Mouse (Mus musculus) liver, embryonic 14.5 days (tissue): Measurements from ENCODE around the gene Gm1123. TPM values are rescaled to one million over a fixed set of nuclear protein-coding genes. Genes with fewer than 3 reads are reported as not detected.
A peak's percentile ranks its signal among the peaks of the same experiment; 100 is the strongest.

Experiments used
- ATAC-seq: fragments of 200-750 bp; cut with Nextera tagmentation; 2 replicates; pipeline ENCODE4 v1.8.0; 2017; ENCODE audit warnings: moderate number of reproducible peaks, mild to moderate bottlenecking, moderate library complexity; ENCODE audit not compliant: insufficient read depth
- DNase-seq, 3 experiments: peaks; one replicate each; pipeline ENCODE4 v3.0.0-alpha.2; 2012 to 2013; ENCODE audit warnings: low read depth in 3 of 3, low spot score in 3 of 3
- H3K27ac ChIP-seq: fragments of 300-500 bp; sonication (generic); 2 replicates; pipeline ENCODE4 v1.5.1; 2014; ENCODE audit warnings: moderate library complexity, mild to moderate bottlenecking, control low read depth, inconsistent platforms
- H3K27me3 ChIP-seq: fragments of 300-500 bp; sonication (generic); 2 replicates; pipeline ENCODE4 v1.6.1; 2014; ENCODE audit warnings: mild to moderate bottlenecking, low read length, moderate library complexity; ENCODE audit not compliant: control insufficient read depth, insufficient read depth
- H3K36me3 ChIP-seq: fragments of 300-500 bp; sonication (generic); replicated peaks from 2 replicates; pipeline ENCODE4 v1.6.1; 2014; ENCODE audit warnings: low read depth; ENCODE audit not compliant: control insufficient read depth, insufficient read depth
- H3K4me1 ChIP-seq, 2 experiments: fragments of 200-500 bp in 1 of 2; fragments of 300-500 bp in 1 of 2; sonication (generic) in 1 of 2; replicated peaks; 2 replicates each; pipeline ENCODE4 v1.6.1; 2012 to 2014; ENCODE audit warnings: antibody characterized with exemption in 1 of 2, inconsistent platforms in 1 of 2, low read length in 1 of 2; ENCODE audit not compliant: control insufficient read depth in 2 of 2, insufficient read depth in 2 of 2
- H3K4me2 ChIP-seq: fragments of 300-500 bp; sonication (generic); 2 replicates; pipeline ENCODE4 v1.6.1; 2014; ENCODE audit warnings: low read depth, mild to moderate bottlenecking, control low read depth, moderate library complexity
- H3K4me3 ChIP-seq, 2 experiments: fragments of 200-500 bp in 1 of 2; fragments of 300-500 bp in 1 of 2; sonication (generic) in 1 of 2; 2 replicates each; pipeline ENCODE4 v1.5.1; 2012 to 2014; ENCODE audit warnings: low read depth in 2 of 2, low read length in 2 of 2, mild to moderate bottlenecking in 2 of 2, control low read depth in 1 of 2, inconsistent platforms in 1 of 2, moderate library complexity in 1 of 2; ENCODE audit not compliant: insufficient read depth in 1 of 2
- H3K9ac ChIP-seq: fragments of 300-500 bp; sonication (generic); replicated peaks from 2 replicates; pipeline ENCODE4 v1.6.1; 2014; ENCODE audit warnings: mild to moderate bottlenecking, control low read depth, moderate library complexity
- H3K9me3 ChIP-seq: fragments of 300-500 bp; sonication (generic); 2 replicates; pipeline ENCODE4 v1.6.1; 2016; ENCODE audit warnings: low read length, mixed read lengths; ENCODE audit not compliant: control insufficient read depth
- CTCF ChIP-seq: IDR thresholded peaks from 2 replicates; pipeline ENCODE4 v1.5.1; 2016; ENCODE audit warnings: antibody characterized with exemption, low read depth, control low read depth
- EP300 ChIP-seq: IDR thresholded peaks from 2 replicates; pipeline ENCODE4 v1.6.1; 2016; ENCODE audit warnings: antibody characterized with exemption, low read depth
- WGBS: fragments of 180-500 bp; shearing (Covaris S2); extraction: QIAGEN DNeasy Blood & Tissue Kit; methylation state at CpG from one replicate; pipeline ENCODE4 v1.1.7; 2014; ENCODE audit not compliant: insufficient replicate concordance; 5-methylcytosine and 5-hydroxymethylcytosine counted together
- polyA plus RNA-seq, 2 experiments: library from polyadenylated mRNA; depleted of rRNA in 1 of 2; stranded (reverse) in 1 of 2; unstranded in 1 of 2; fragments of >200 nt; fragmentation: Nextera tagmentation in 1 of 2; extraction: Ambion mirVana in 1 of 2; gene quantifications; 2 replicates each; pipeline versions ENCODE4 v1.2.1 to v1.2.3; 2012 to 2014

Gm1123 gene
- polyA plus RNA-seq, 2 experiments = 0.03 TPM; not detected in 1

GRCm38 (mm10) chr9:98979431-98980416 lies 55.8 kb downstream of the Gm1123 start:
- Histone ChIP-seq H3K36me3 (no peaks in the 10 kb centered on the region), H3K9ac (no peak overlapping the region), H3K27me3 (peaks cover 31% of the 10 kb centered on the region), H3K4me3 (peak overlapping the region in 1 of 2 experiments; percentile 39; a peak in 2 of 4 replicates), H3K27ac (no peak overlapping the region), H3K4me2 (peak overlapping the region; percentile 48), H3K9me3 (no peaks in the 10 kb centered on the region), H3K4me1 (peaks cover 2 to 4% of the 10 kb centered on the region in 2 experiments; a peak in 2 of 4 replicates)
- TF ChIP-seq CTCF = peak; percentile 96
- TF ChIP-seq EP300 = no peak
- ATAC-seq (peak; percentile 62; the same call in 1 of the 2 replicates), DNase-seq (peak; percentile 49 to 66 (median 54))
- 5% methylated on average over 29 of the region's 29 CpGs for WGBS

GRCm38 (mm10) chr9:98976520-98976919 lies 59.0 kb downstream of the Gm1123 start:
- no peak overlapping the region for H3K9ac ChIP-seq
- H3K9me3 ChIP-seq = no peaks in the 10 kb centered on the region
- TF ChIP-seq CTCF = peak; percentile 65
- TF ChIP-seq EP300 = no peak
- no peak overlapping the region for H3K4me2 ChIP-seq
- H3K4me1 ChIP-seq = peaks cover 2 to 4% of the 10 kb centered on the region in 2 experiments; a peak in 2 of 4 replicates
- H3K27me3 ChIP-seq = peaks cover 57% of the 10 kb centered on the region
- no peak overlapping the region for H3K27ac ChIP-seq
- no peak for ATAC-seq
- DNase-seq = no peak
- 23% methylated on average over 5 of the region's 5 CpGs for WGBS
- H3K4me3 ChIP-seq = no peak overlapping the region
- no peaks in the 10 kb centered on the region for H3K36me3 ChIP-seq

GRCm38 (mm10) chr9:98976081-98976480 lies 59.4 kb downstream of the Gm1123 start:
- H3K4me2 ChIP-seq = no peak overlapping the region
- no peak overlapping the region for H3K27ac ChIP-seq
- H3K27me3 ChIP-seq = peaks cover 57% of the 10 kb centered on the region
- no peaks in the 10 kb centered on the region for H3K9me3 ChIP-seq
- DNase-seq (no peak), ATAC-seq (no peak)
- no peaks in the 10 kb centered on the region for H3K36me3 ChIP-seq
- H3K4me3 ChIP-seq = no peak overlapping the region
- no peak overlapping the region for H3K9ac ChIP-seq
- H3K4me1 ChIP-seq = peaks cover 2 to 4% of the 10 kb centered on the region in 2 experiments; a peak in 2 of 4 replicates
- TF ChIP-seq EP300 = no peak
- TF ChIP-seq CTCF = no peak
- WGBS = 43% methylated on average over 1 of the region's 1 CpGs

GRCm38 (mm10) chr9:98974898-98975297 lies 60.6 kb downstream of the Gm1123 start:
- no peaks in the 10 kb centered on the region for H3K9me3 ChIP-seq
- no peak overlapping the region for H3K27ac ChIP-seq
- ATAC-seq (no peak), DNase-seq (no peak)
- no peak overlapping the region for H3K4me2 ChIP-seq
- peaks cover 64% of the 10 kb centered on the region for H3K27me3 ChIP-seq
- H3K36me3 ChIP-seq = no peaks in the 10 kb centered on the region
- no peak overlapping the region for H3K9ac ChIP-seq
- no peak overlapping the region for H3K4me3 ChIP-seq
- no peak for TF ChIP-seq CTCF
- no peak for TF ChIP-seq EP300
- WGBS = 26% methylated on average over 2 of the region's 2 CpGs
- peaks cover under 1 to 4% of the 10 kb centered on the region in 2 experiments; a peak in 2 of 4 replicates for H3K4me1 ChIP-seq

- WGBS = 3% methylated on average over 7 of the region's 7 CpGs
- H3K4me1 ChIP-seq = no peaks in the 10 kb centered on the region
- no peaks in the 10 kb centered on the region for H3K9me3 ChIP-seq
- H3K4me2 ChIP-seq = no peak overlapping the region
- no peak overlapping the region for H3K9ac ChIP-seq
- H3K27me3 ChIP-seq = peaks cover 62% of the 10 kb centered on the region
- H3K27ac ChIP-seq = no peak overlapping the region
- no peak for ATAC-seq
- DNase-seq = no peak
- H3K36me3 ChIP-seq = no peaks in the 10 kb centered on the region
- no peak for TF ChIP-seq EP300
- TF ChIP-seq CTCF = no peak
- H3K4me3 ChIP-seq = peak overlapping the region in 1 of 2 experiments; percentile 32; a peak in 2 of 4 replicates
Observed at GRCm38 (mm10) chr9:98973561-98973960, 62.0 kb downstream of the Gm1123 start.
